Mouse (Mus musculus) T-helper 17 cell (primary cell): ENCODE measurements at regions not wholly inside any gene's neighbourhood (a gene's known extent, or its start where the extent isn't known, plus 50 kb on each side); places are given as distances from the start of the nearest gene placed in this dataset.

Experiments used
- in situ Hi-C, 2 experiments: fragments of 300-600 bp; cut with MboI, MseI; formaldehyde crosslinking; loops; 1 replicate in 1 of 2; 2 replicates in 1 of 2; pipeline ENCODE4 v1.15.1; 2025; ENCODE audit warnings: high pct_unique_total_duplicates in 2 of 2

GRCm38 (mm10) chr11:7944956-7945515 is 719.3 kb downstream of the Tns3 start:
- in situ Hi-C loops: no loop called here

GRCm38 (mm10) chr11:7944373-7944772 is 720.0 kb downstream of the Tns3 start:
- in situ Hi-C loops: no loop called here

- in situ Hi-C loops: no loop called here
These were observed 719.9 kb upstream of the Igfbp3 start for GRCm38 (mm10) chr11:7933611-7934010.

GRCm38 (mm10) chr11:7932638-7933037 is 718.9 kb upstream of the Igfbp3 start:
- in situ Hi-C loops: no loop called here

- in situ Hi-C loops: no loop called here
These were observed 717.5 kb upstream of the Igfbp3 start for GRCm38 (mm10) chr11:7931064-7931797.

- in situ Hi-C loops: no loop called here
These were observed 714.0 kb upstream of the Igfbp3 start for GRCm38 (mm10) chr11:7927676-7928075.

- in situ Hi-C loops: no loop called here
These were observed 698.3 kb upstream of the Igfbp3 start for GRCm38 (mm10) chr11:7912036-7912435.

- in situ Hi-C loops: no loop called here
These were observed 686.5 kb upstream of the Igfbp3 start for GRCm38 (mm10) chr11:7900266-7900665.

GRCm38 (mm10) chr11:7898204-7898603 is 684.5 kb upstream of the Igfbp3 start:
- in situ Hi-C loops: no loop called here

GRCm38 (mm10) chr11:7880506-7880905 is 666.8 kb upstream of the Igfbp3 start:
- in situ Hi-C loops: no loop called here

- in situ Hi-C loops: no loop called here
These were observed 650.4 kb upstream of the Igfbp3 start for GRCm38 (mm10) chr11:7864116-7864515.

GRCm38 (mm10) chr11:7863711-7864110 is 650.0 kb upstream of the Igfbp3 start:
- in situ Hi-C loops: no loop called here

GRCm38 (mm10) chr11:7862547-7862946 is 648.8 kb upstream of the Igfbp3 start:
- in situ Hi-C loops: no loop called here

- in situ Hi-C loops: no loop called here
These were observed 638.9 kb upstream of the Igfbp3 start for GRCm38 (mm10) chr11:7852612-7853011.

GRCm38 (mm10) chr11:7838311-7839237 is 624.9 kb upstream of the Igfbp3 start:
- in situ Hi-C loops: no loop called here

GRCm38 (mm10) chr11:7837486-7837885 is 623.8 kb upstream of the Igfbp3 start:
- in situ Hi-C loops: no loop called here

GRCm38 (mm10) chr11:7834151-7834550 is 620.4 kb upstream of the Igfbp3 start:
- in situ Hi-C loops: no loop called here

- in situ Hi-C loops: no loop called here
These were observed 618.7 kb upstream of the Igfbp3 start for GRCm38 (mm10) chr11:7832376-7832775.

- in situ Hi-C loops: no loop called here
These were observed 616.0 kb upstream of the Igfbp3 start for GRCm38 (mm10) chr11:7829770-7830169.

GRCm38 (mm10) chr11:7828001-7828400 is 614.3 kb upstream of the Igfbp3 start:
- in situ Hi-C loops: no loop called here

GRCm38 (mm10) chr11:7827402-7827801 is 613.7 kb upstream of the Igfbp3 start:
- in situ Hi-C loops: no loop called here

GRCm38 (mm10) chr11:7815750-7816149 is 602.0 kb upstream of the Igfbp3 start:
- in situ Hi-C loops: no loop called here
